Mouse (Mus musculus) heart, adult 2 months (tissue): ENCODE data around the gene Nup107.

Source experiments
- CTCF ChIP-seq: fragments of 200-600 bp; IDR thresholded peaks from 2 replicates; pipeline ENCODE4 v1.8.1; 2022; ENCODE audit warnings: antibody characterized with exemption, mild to moderate bottlenecking, moderate library complexity
- EP300 ChIP-seq: fragments of 200-500 bp; IDR thresholded peaks from 2 replicates; pipeline ENCODE4 v1.6.1; 2011; ENCODE audit warnings: low read depth, low read length, control low read depth; ENCODE audit not compliant: insufficient read depth
- POLR2A ChIP-seq: fragments of 200-500 bp; IDR thresholded peaks from 2 replicates; pipeline ENCODE4 v1.6.1; 2011; ENCODE audit warnings: mild to moderate bottlenecking, low read depth, low read length, control low read depth; ENCODE audit not compliant: insufficient read depth

- TF ChIP-seq POLR2A (no peak), CTCF (no peak), EP300 (no peak)
These were observed 35.7 kb downstream of the Nup107 start for GRCm38 (mm10) chr10:117756784-117757183.
